Mouse (Mus musculus) testis, adult 2 months (tissue): ENCODE data around the gene L3mbtl1. TPM values are rescaled to one million over a fixed set of nuclear protein-coding genes. Genes with fewer than 3 reads are reported as not detected.

ENCODE experiments used
- H3K27ac ChIP-seq: fragments of 200-500 bp; 2 replicates; pipeline ENCODE4 v1.5.1; 2012; ENCODE audit warnings: low read depth, low read length; ENCODE audit not compliant: control insufficient read depth, insufficient read depth
- H3K27me3 ChIP-seq: fragments of 200-500 bp; 2 replicates; pipeline ENCODE4 v1.6.1; 2012; ENCODE audit warnings: mild to moderate bottlenecking, low read length, moderate library complexity; ENCODE audit not compliant: control insufficient read depth, insufficient read depth
- H3K36me3 ChIP-seq: fragments of 200-500 bp; 2 replicates; pipeline ENCODE4 v1.6.1; 2012; ENCODE audit warnings: mild to moderate bottlenecking, low read length; ENCODE audit not compliant: control insufficient read depth, insufficient read depth
- H3K4me1 ChIP-seq: fragments of 200-500 bp; 2 replicates; pipeline ENCODE4 v1.6.1; 2012; ENCODE audit warnings: low read length; ENCODE audit not compliant: control insufficient read depth, insufficient read depth
- H3K4me3 ChIP-seq: fragments of 200-500 bp; 2 replicates; pipeline ENCODE4 v1.5.1; 2012; ENCODE audit warnings: low read depth, mild to moderate bottlenecking, low read length, moderate library complexity, mixed read lengths; ENCODE audit not compliant: control insufficient read depth
- CTCF ChIP-seq: fragments of 200-500 bp; IDR thresholded peaks from 2 replicates; pipeline ENCODE4 v1.5.1; 2012; ENCODE audit warnings: low read depth, mild to moderate bottlenecking, inconsistent platforms, low read length, moderate library complexity; ENCODE audit not compliant: control insufficient read depth, insufficient read depth, insufficient replicate concordance
- POLR2A ChIP-seq: fragments of 200-500 bp; IDR thresholded peaks from 2 replicates; pipeline ENCODE4 v1.6.1; 2012; ENCODE audit warnings: low read depth, mild to moderate bottlenecking, inconsistent platforms, low read length, moderate library complexity; ENCODE audit not compliant: control insufficient read depth
- polyA plus RNA-seq: library from polyadenylated mRNA; depleted of rRNA; stranded (reverse); fragments of >200 nt; gene quantifications from 2 replicates; pipeline ENCODE4 v1.2.3, GENCODE M21; 2012; rRNA removed

L3mbtl1 gene
- polyA plus RNA-seq, 1 experiment = 3.1 TPM

DNA sequence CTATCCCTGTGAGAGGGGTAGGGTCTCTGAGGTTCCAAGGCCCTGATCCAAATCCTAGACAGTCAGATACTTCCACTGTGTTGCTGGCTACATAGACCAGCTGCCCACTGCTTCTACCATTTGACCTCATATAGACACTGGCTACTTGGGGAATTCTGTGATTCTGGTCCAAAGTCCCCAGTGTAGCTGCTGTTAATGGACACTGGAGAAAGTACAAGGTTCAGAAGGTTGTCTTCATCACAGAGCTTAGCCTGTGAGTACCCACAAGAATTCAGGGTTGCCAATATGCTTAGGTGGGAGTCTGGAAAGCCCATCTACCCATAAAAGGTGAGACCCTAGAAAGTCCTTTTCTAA lies 48.8 kb downstream of the L3mbtl1 start:
- Histone ChIP-seq H3K4me1 (no peaks in the 10 kb centered on the region), H3K27ac (no peak overlapping the region), H3K36me3 (no peaks in the 10 kb centered on the region), H3K4me3 (no peak overlapping the region), H3K27me3 (no peaks in the 10 kb centered on the region)
- TF ChIP-seq CTCF (no peak), POLR2A (no peak)

DNA sequence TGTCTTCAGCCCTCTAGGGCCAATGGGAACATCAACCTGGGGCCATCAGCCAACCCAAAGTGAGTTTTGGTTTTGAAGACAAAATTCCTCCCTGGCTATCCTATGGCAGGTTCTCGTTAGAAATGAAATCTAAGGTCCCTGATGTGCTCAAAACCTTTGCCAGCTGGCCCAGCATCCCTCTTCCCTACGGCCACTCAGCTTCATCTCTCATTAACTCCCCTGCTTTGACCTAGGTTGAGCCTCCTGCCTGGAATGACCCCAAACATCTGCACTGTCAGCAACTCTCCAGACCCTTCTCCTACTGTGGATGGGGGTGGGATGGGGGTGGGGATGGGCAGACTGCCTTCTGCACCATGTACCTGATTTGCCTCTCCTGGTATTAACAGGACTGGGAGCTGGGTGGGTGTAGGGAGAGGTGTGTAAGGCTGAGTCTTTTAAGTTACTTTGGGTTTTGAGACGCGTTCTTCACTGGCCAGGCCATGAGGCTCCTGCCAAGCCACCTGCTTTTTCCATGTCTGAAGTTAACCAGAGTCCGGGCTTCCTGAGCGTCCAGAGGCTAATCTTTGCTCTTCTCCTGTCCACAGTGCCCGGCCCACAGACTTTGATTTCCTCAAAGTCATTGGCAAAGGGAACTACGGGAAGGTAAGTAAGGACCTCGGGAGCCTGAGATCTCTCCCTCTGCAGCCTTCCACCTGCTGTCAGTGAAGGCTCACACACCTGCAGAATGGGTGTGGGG lies 50.8 kb downstream of the L3mbtl1 start:
- TF ChIP-seq POLR2A = no peak
- TF ChIP-seq CTCF = no peak
- peaks cover 3% of the 10 kb centered on the region for H3K4me1 ChIP-seq
- no peaks in the 10 kb centered on the region for H3K36me3 ChIP-seq
- H3K27me3 ChIP-seq = no peaks in the 10 kb centered on the region
- H3K27ac ChIP-seq = no peak overlapping the region
- H3K4me3 ChIP-seq = no peak overlapping the region

DNA sequence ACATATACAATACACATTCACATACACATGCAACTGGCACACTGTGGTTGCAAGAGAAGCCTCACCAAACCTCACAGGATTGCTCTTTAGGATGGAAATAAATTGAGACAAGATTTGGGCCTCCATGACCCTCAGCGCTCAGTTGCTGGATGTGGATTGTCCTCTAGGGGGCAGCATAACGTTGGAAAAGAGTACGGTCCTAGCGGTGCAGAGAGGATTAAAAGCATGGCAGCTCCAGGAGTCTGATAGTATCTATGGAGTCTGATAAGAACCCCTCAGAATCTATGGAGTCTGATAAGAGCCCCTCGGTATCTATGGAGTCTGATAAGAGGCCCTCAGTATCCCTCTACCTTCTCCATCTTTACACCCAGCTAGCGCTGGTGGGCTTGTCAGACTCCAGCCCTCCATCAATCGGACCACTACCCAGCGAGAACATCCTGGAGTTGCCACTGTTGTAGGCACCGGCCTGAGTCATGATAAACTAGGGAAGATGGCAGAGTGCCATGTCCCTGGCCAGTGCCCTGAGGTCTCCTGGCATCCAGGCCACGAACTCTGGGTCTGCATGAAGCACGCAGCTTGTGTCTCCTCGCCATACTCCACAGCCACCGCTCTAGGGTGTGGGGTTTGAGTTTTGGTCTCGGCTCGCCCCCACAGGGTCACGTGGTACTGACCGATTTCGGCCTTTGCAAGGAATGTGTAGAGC lies 55.4 kb downstream of the L3mbtl1 start:
- Histone ChIP-seq H3K27me3 (no peaks in the 10 kb centered on the region), H3K4me3 (peak overlapping the region; percentile 64), H3K4me1 (peaks cover 8% of the 10 kb centered on the region), H3K27ac (no peak overlapping the region), H3K36me3 (no peaks in the 10 kb centered on the region)
- no peak for TF ChIP-seq POLR2A
- TF ChIP-seq CTCF = peak; percentile 84; the same call in 1 of the 2 replicates

DNA sequence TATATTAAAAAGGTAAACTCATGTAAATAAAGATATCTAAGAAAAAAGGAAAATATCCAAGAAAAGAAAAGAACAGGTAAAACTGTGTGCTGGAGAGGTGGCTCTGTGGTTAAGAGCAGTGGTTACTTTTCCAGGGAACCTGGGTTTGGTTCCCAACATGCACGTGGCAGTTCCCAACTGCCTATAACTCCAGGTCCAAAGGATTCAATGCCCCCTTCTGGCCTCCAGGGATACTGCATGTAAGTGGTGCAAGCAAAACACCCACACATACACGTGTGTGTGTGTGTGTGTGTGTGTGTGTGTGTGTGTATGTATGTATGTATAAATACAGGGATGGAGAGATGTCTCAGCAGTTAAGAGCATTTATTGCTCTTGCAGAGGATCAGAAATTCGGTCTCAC lies 56.5 kb downstream of the L3mbtl1 start:
- Histone ChIP-seq H3K4me1 (peaks cover 8% of the 10 kb centered on the region), H3K27me3 (no peaks in the 10 kb centered on the region), H3K36me3 (no peaks in the 10 kb centered on the region), H3K4me3 (no peak overlapping the region), H3K27ac (no peak overlapping the region)
- no peak for TF ChIP-seq POLR2A
- peak; percentile 36; the same call in 1 of the 2 replicates for TF ChIP-seq CTCF

DNA sequence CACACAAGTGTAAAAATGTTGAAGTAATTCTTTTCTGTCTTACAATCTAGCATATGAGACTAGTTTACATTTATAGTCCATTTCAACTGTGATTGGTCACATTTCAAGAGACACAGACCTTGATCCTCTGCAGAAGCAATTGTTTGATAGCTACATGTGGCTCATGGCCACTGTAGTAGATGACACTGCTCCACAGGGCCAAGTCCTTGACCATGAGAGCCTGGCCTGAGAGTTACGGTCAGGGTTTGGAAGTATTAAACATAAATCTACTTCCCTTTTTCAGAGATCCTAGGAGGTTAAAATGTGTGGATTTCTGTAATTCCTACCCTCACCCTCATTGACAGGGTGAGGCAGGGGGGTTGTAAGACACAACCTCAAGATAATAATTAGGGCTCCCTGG lies 57.8 kb downstream of the L3mbtl1 start:
- Histone ChIP-seq H3K27ac (no peak overlapping the region), H3K4me3 (no peak overlapping the region), H3K4me1 (peaks cover 8% of the 10 kb centered on the region), H3K36me3 (no peaks in the 10 kb centered on the region), H3K27me3 (no peaks in the 10 kb centered on the region)
- TF ChIP-seq POLR2A (no peak), CTCF (no peak)

DNA sequence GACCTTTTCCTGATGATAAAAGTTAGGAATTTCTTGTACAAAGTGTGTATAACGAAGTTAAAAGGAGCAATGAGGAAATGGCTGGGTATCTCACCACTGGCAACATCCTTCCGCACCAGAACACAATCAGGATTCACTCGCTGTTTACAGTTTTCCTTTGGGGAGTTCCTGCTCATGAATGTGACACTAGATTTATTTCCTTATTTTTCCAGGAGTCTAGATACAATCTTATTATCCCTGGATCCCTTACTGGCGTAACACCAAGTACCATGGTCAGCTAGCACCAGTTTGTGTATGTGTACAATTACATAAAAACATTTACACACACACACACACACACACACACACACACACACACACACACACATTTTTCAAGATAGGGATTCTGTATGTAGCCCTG lies 64.0 kb downstream of the L3mbtl1 start:
- no peak for TF ChIP-seq CTCF
- no peak for TF ChIP-seq POLR2A
- no peaks in the 10 kb centered on the region for H3K4me1 ChIP-seq
- no peak overlapping the region for H3K4me3 ChIP-seq
- no peak overlapping the region for H3K27ac ChIP-seq
- no peaks in the 10 kb centered on the region for H3K36me3 ChIP-seq
- H3K27me3 ChIP-seq = no peaks in the 10 kb centered on the region

DNA sequence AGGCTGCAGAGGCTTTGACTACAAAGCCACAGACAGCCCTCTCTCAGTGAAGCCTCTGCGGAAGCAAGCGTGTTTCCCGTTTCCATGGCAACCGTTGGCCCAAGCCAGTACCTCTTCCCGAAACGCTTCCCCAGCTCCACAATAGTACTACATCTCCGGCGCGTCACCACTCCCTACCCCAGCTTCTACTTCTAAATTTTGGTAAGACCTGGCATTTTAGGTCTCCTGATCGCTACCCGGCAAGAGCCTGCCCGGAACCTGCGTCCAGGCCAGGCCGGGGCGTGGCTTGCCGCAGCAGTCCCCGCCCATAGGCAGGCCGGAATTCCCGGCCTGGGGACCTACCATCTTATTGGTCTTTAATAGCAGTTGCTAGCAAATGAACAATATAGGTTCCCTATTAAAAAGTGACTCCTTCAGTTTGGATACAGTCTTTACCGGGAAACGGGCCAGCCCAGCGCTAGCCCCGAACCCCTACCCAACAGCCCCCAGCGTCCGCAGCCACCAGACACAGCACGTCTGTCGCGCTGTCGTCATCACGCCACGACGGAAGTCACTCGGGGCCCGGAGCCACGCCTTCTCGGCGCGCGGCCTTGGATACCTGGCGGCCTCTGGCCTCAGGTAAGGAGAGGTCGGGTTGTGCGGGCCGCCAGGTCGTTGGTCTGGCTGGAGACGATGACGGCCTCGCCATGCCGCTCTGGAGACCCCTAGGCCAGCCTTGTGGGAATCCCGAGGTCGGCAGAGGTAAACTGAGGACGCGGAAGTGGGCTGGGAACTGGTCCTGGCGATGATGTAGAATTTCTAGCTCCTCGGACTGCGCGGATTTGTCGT lies 73.9 kb downstream of the L3mbtl1 start, which contains the start of gene Ift52:
Gene Ift52, plus strand, starts transcription at position 439 of the 828 bp plus-strand sequence.
- H3K4me3 ChIP-seq = peak within 1 kb of the TSS; percentile 100
- H3K4me1 ChIP-seq = no peaks in the 10 kb centered on the region
- H3K36me3 ChIP-seq = no peaks in the 10 kb centered on the region
- H3K27me3 ChIP-seq = no peaks in the 10 kb centered on the region
- peak within 1 kb of the TSS; percentile 95 for H3K27ac ChIP-seq
- peak; percentile 95 for TF ChIP-seq POLR2A
- TF ChIP-seq CTCF = no peak

Other genes starting within 250 kb of the L3mbtl1 start
- 65.4 and 73.5 TPM in 2 replicates for gene Srsf6, start 11.9 kb upstream of the L3mbtl1 start, polyA plus RNA-seq
- gene Sgk2, start 43.9 kb downstream of the L3mbtl1 start, polyA plus RNA-seq = 0.26 and 0.58 TPM in 2 replicates
- 37.4 and 41.0 TPM in 2 replicates for gene Ift52, start 73.9 kb downstream of the L3mbtl1 start, polyA plus RNA-seq
- gene Mybl2, start 111.2 kb downstream of the L3mbtl1 start, polyA plus RNA-seq = 14.2 and 18.5 TPM in 2 replicates
- gene Gtsf1l, start 144.4 kb downstream of the L3mbtl1 start, polyA plus RNA-seq = 676 and 742 TPM in 2 replicates